Mouse (Mus musculus): ENCODE results near the gene Blm.

GRCm38 (mm10) chr7:80530646-80531045 lies 4.3 kb downstream of the Blm start:
- no peak for TF ChIP-seq CTCF (IDR thresholded peaks at IDR 0.05; ENCODE audit: low read depth)
- no peak for TF ChIP-seq EP300 (IDR thresholded peaks at IDR 0.05; ENCODE audit: low read depth)
